Mouse (Mus musculus): ENCODE measurements around the gene Magohb. TPM values are rescaled to one million over a fixed set of nuclear protein-coding genes. Genes with fewer than 3 reads are reported as not detected.

Gene Magohb
- total RNA-seq, 4 experiments from 2014 or later: 8.9 to 13.8 (median 11.5) TPM

GRCm38 (mm10) chr6:131262778-131263177, 30.3 kb downstream of the Magohb start:
- DNase-seq (ENCODE audit: low spot score in 2 of 2): no peak

- no peak for DNase-seq (ENCODE audit: low spot score in 2 of 2)
Observed at GRCm38 (mm10) chr6:131262009-131262408, 31.0 kb downstream of the Magohb start.

- no peak for DNase-seq (ENCODE audit: low spot score in 2 of 2)
Observed at GRCm38 (mm10) chr6:131247206-131247605, 45.8 kb downstream of the Magohb start, which contains the start of gene Klra2. Gene Klra2, minus strand, starts transcription at chr6:131247362.

GRCm38 (mm10) chr6:131245081-131245480, 48.0 kb downstream of the Magohb start:
- no peak for DNase-seq (ENCODE audit: low spot score in 2 of 2)

Other genes with a start within 250 kb of the Magohb start
- gene Klra2, start 45.9 kb downstream of the Magohb start, total RNA-seq (2022): 1 to 10 TPM in 1 of 4 experiments, under 1 TPM in 3; 0.55 to 1.1 (median 0.72) TPM
- under 1 TPM; 0.21 to 0.45 (median 0.36) TPM for gene Styk1, start 60.4 kb upstream of the Magohb start, total RNA-seq (2022)
- gene Ybx3, start 95.2 kb upstream of the Magohb start, total RNA-seq (2022): 10 to 100 TPM; 40.4 to 46.0 (median 43.7) TPM
- gene 5430401F13Rik, start 193.2 kb upstream of the Magohb start, total RNA-seq (2022): not detected
- not detected for gene Gm6619, start 193.2 kb upstream of the Magohb start, total RNA-seq (2022)